Mouse (Mus musculus) ovary, postnatal 36 days (tissue): Measurements from ENCODE around the gene Olfr462.

Experiments used
- DNase-seq: peaks from one replicate; pipeline ENCODE4 v3.0.0; 2022; ENCODE audit warnings: low spot score, mixed read lengths

Olfr462 gene

GRCm38 (mm10) chr11:87847884-87848283 lies 44.2 kb downstream of the Olfr462 start:
- no peak for DNase-seq

- no peak for DNase-seq
Measured at GRCm38 (mm10) chr11:87846968-87847600, 45.0 kb downstream of the Olfr462 start.

- DNase-seq = no peak
Measured at GRCm38 (mm10) chr11:87841436-87841835, 50.6 kb downstream of the Olfr462 start.

DNA sequence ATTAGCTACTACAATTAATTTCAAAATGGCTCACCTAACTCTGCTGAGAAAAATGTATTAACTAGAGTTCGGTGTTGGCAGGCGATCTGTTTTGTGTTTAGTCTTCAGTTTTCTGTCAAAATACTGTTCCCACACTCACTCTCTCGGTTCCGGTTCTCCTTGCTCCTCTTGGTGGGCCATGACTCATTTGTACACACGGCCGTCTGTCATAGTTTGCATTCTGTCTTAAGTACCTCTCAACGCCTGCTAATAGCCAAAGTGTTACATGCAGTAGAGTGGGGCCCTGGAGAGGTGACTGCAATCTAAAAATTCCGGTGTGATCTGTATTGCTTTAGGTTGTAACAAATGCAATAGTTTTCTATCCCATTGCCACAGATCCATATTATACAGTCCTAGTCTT lies 51.4 kb downstream of the Olfr462 start:
- DNase-seq = no peak
